Mouse (Mus musculus): ENCODE data around the gene Acot7.

Gene Acot7

DNA sequence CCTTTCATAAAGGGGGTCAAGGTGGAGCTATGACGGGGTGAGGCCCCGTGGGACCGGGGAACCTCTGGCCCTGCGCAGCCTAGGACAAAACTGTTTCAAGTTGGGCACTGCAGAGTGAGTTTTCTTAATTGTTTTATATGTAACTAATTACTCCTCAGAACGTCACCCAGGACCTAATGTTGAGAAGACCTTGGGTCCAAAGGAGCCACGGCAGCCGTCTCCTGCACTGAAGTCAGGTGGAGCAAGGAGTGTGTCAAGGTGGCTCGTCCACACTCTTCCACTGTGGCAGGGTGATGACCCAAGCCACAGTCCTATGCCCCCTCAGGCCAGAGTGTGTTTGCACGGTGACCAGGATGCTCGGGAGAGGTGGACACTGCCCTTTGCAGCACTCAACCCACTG, 125.2 kb downstream of the Acot7 start:
- no peak for DNase-seq

DNA sequence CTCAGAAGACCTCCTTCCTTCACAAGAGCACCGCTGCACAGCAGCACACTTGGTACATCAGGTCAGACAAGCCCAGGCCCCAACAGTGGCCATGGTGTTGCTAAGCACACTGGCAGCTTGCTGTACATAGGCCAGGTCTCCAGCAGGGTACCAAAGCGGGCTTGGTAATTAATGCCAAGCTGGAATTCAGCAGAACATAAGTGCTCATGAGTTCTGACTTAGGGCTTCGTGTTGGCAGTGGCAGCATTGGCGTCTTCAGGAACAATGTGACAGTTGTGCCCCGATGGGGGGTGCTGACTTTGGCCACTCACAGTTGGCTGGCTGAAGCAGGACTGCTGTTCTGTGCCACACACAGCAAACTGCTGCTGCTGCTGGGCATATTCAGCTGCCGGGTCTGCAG, 126.8 kb downstream of the Acot7 start:
- no peak for DNase-seq

DNA sequence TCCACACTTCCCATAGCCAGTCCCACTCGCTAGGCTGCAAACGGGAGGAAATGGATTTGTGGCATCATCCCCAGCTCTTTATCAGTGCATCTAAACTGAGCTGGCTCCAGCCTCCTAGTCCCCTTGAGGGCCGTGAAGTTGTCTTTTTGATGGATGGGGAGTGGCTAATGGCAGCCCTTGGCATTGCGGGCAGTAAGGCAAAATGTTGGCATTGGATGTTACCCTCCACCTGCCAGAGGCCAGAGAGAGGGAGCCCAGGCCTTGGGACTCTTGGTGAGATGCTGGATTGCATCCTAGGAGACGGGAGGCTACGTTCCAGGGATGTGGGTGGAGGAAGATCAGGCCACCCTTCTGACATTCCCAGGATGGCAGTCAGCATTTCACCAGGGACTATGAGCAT, 128.1 kb downstream of the Acot7 start:
- DNase-seq: no peak

DNA sequence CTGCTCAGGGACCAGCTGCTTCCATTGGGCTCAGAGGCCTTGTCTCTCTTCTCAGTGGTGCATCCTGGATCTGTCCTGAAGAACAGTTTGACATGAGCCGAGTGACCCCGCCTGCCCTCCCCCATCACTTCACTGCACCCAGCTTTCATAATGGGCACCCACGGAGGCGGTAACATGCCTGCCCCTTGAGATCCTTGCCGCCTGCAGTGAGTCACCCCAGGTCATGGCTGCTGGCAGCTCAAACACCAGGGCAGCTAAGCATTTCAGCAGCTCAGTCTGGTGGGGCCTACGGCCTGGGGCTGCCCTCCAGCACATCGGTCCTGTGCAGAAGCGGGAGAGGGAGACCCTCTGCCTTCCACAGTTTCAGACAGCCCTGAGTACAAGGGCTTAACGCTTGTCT, 129.6 kb downstream of the Acot7 start:
- DNase-seq: no peak

DNA sequence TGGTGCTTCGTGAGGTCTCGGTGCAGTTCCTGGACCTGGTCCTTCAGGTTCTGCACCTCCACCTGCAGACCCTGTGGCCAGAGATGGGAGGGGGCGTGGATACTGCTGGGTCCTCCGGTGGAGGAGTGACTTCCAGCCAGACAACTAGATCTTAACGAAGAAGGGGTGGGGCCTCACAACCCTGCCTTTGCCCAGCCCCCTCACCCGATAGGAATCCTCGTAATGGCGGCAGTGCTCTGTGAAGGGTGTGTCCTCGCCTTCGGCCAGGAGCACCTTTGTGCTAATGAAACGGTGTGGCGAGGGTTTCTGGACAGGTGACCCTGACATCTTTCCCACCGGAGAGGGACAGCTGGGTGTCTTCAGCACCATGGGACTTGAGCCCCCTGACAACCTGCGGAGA, 134.3 kb downstream of the Acot7 start:
- no peak for DNase-seq

DNA sequence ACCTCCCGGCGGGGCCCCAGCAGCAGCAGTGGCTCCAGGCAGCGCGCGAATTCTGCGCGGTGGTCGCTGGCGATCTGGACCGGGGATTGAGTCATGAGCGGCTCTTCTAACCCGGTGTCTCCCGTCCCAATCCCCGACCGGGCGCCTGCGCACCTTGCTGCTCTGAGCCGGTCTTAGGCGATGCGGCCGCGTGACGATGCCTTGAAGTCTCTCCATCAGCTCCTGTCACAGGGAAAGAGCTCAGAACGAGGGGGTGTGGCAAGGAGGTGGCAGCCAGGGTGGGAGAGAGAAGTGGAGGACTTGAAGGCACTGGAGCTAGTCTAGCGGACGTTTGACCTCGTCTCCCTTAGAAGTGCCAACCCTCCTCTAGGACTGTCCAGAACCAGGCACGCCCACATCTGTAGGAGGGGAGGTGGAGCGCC, 135.3 kb downstream of the Acot7 start:
- peak; percentile 66 for DNase-seq

DNA sequence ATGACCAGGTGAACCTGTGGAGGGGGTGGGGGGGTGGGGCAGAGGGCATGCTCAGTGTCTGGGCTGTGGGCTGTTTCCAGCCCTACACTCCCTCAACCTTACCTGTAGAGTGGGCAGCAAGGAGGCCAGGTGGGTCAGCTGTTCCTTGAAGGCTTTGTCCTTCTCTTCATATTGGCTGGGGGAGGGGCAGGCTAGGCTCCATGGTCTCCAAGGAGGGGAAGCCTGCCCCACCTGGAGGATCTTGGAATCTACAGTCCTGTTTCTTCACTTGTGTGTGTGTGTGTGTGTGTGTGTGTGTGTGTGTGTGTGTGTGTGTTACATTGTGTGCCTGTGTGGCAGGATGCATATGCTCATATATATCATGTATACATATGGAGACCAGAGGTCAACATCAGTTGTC, 136.0 kb downstream of the Acot7 start:
- peak; percentile 69 for DNase-seq

DNA sequence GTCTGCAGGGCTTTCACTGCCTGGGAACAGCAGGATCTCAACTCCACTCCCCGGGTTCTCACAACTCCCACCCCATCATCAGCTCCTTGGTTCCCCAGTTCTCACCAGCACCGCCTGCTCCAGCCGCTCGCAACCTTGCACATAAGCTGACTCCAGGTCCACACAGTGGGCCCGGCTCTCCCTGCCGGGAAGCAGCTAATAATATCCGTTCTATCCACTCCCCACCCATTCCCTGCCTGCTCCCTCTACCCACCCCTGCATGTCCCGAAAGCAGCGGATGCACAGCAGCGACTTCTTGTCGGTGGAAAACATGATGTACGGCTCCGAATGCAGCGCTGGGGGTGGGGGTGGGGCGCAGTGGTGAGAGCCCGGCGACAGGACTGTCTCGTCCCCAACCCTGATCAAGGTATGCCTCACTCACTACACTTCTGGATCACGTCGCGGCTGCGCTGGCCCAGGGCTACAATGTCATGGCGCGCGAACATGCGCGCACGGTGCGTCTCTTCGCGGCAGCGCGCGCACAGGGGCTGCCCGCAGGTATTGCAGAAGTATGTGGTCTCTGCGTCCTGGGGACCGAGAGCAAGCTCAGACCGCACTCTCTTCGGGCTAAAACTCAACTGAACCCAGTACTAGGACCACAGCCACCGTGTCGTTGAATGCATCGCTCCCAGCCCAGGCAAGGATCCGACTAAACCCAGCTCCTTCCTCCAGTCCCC, 137.7 kb downstream of the Acot7 start:
- DNase-seq: peak; percentile 42

DNA sequence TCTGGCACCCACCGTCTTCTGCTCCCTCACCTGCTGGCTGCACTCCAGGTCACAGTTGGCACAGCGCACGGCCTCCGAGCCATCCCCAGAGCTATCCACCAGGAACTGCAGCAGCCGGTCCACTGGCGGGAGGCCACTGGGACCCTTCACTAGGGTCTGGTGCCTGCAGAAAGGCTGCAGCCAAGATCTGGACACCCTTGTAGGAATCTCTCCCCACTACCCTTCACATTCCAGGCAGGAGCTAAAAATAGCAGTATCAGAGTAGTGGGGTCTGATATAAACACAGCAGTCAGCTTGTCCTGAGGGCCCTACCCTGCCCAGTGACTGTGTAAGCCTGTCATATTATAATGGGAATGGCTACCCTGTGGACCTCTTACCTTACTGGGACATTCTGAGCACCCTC, 139.7 kb downstream of the Acot7 start:
- no peak for DNase-seq

DNA sequence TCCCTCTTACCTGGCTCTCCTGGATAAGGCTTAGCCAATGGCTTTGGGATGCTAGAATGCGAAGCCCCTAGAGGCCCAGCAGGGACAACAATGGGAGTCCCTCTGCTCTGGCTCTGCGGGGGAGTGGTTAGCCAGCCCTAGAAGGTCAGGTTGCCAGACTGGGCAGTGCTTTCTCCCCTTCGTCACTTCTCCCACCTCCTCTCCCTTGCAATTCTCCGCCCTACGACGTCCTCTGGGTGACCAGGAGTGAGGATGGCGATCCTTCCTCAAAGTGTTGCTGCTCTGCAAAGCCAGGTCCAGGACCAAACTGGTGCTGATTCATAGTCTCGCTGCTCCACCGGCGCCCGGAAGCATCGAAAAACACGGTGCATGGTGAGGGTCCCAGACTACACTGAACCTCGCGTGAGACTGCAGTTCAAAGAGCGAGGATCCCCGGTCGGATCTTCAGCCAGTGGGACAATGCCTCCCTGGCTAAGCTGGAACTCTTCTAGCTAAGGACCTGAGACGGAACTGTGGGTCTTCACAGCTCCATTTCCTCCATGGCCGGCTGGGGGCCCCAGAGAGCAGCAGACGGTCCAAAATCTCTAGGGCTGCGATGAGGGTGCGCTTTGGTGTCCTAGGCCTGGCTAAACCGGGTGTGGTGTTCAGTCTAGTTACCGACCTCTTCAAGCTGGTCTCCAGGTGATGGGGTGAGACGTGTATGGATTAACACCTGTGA, 140.7 kb downstream of the Acot7 start, which contains the start of gene Rnf207:
Gene Rnf207 (minus strand): TSS at position 477 of the 718 bp plus-strand sequence.
- DNase-seq: peak; percentile 69
